Mouse (Mus musculus): ENCODE results near the gene Dusp3.

- TF ChIP-seq CTCF (IDR thresholded peaks at IDR 0.05), result no peak
- TF ChIP-seq EP300 (IDR thresholded peaks at IDR 0.05), result no peak
These were observed 23.8 kb downstream of the Dusp3 start for GRCm38 (mm10) chr11:101963043-101963442.
